Mouse (Mus musculus) megakaryocyte-erythroid progenitor cell, adult 5-6 weeks (primary cell): Measurements from ENCODE around the gene Pim3. TPM values are rescaled to one million over a fixed set of nuclear protein-coding genes. Genes with fewer than 3 reads are reported as not detected.

Experiments
- ATAC-seq: replicated peaks from 2 replicates; pipeline ENCODE4 v1.8.0; 2016; ENCODE audit warnings: mild to moderate bottlenecking, inconsistent platforms; ENCODE audit not compliant: severe bottlenecking, poor library complexity, low FRiP score, low TSS enrichment
- total RNA-seq, 2 experiments: library from RNA; stranded (forward) in 1 of 2; stranded (reverse) in 1 of 2; fragments of 200-1000, 215-1000 nt in 1 of 2; fragments of >200 nt in 1 of 2; fragmentation: Nextera tagmentation in 1 of 2; gene quantifications; 2 replicates each; pipeline ENCODE4 v1.2.3; 2014 to 2017

Pim3 gene
- total RNA-seq, 2 experiments from 2014 or later, result 5.5 to 6.4 TPM

DNA sequence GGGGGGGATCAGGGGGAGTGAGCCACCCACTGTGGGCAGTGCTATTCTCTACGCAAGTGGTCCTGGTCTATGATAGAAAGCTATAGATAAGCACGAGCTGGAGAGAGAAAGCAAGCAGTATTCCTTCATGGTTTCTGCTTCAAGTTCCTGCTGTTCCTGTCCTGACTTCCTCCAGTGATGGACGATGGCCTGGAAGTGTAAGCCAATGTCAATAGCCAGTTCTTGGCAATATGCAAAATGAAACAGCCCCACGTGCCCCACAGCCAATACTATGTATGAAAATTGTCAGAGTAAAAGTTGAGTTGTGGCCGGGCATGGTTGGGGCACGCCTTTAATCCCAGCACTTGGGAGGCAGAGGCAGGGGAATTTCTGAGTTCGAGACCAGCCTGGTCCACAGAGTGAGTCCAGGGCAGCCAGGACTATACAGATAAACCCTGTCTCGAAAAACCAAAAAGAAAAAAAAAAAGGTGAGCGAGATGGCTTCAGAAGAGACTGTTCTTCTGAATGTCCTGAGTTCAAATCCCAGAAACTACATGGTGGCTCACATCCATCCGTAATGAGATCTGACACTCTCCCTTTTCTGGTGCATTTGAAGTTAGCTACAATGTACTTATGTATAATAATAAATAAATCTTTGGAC lies 34.5 kb downstream of the Pim3 start:
- no peak for ATAC-seq

- no peak for ATAC-seq
These were observed 40.4 kb downstream of the Pim3 start for GRCm38 (mm10) chr15:88902200-88902875.

DNA sequence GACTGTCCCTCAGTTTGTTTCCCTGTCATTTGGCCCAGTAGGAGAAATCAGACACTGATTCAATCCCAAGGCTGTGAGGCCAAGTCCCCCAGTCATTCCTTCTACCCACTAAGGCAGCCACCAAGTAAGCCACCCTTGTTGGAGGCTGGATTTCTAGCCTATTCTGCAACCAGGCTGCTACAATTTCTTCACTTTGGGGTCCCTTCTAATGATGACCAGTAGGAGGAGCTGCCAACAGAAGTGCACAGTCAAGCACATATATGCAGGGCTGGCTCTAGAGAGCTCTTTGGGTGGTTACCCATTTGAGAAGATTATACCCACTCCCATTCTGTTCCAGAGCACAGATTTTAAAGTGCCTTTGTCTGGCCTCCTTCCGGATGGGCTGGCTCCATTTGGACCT lies 41.1 kb downstream of the Pim3 start:
- no peak for ATAC-seq

DNA sequence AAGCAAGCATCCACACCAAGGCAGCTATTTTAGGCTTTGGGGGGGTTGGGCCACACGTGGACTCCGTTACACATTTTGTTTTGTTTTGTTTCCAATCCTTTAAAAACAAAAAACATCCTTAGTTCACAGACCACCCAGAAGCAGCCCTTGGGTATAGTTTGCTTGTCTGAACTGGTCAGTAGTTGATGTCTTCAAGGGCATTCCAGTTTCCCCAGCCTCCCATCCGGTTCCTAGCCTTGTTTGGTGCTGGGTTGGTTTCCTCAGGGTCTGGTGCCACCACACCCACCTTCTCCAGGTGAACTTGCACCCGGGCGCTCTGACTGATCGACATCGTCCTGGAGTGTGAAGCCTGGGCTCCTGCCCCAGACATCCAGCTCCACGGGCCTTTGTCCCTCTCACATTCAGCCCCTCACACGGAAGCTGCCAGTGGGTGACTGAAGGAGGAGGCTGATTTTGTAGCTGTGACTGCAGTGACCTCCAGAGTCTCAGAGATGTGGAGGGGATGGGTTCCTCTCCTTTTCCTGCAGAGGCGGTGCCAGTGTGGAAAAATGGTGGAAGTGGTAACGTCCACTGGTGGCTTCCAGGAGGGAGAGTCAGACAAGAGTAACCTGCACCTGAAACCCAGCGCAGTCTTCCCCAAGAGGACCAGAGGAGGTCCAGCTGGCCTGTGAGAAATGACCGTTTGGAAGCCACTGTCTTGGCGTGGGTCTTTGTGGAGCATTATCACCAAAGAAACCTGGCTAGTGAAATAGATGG lies 42.2 kb downstream of the Pim3 start:
- ATAC-seq, result no peak

DNA sequence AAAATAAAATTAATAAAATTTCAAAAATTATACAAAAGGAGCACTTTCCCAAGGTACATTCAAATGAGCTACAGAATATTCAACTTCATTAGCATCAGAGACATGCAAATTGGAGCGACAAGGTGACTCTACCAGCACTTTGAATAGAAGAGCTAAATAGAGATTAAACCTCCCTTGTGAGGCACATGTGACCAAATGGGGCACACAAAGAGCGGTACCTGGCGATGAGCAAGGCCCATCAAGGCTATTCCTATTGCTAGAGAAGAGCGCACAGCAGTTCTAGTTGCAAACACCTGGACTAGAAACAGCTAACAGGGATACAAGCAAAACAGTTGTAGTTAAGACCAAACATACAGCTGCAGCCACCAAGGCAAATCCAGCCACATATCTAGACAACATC lies 44.4 kb downstream of the Pim3 start:
- no peak for ATAC-seq

GRCm38 (mm10) chr15:88915046-88915445 lies 53.1 kb downstream of the Pim3 start:
- ATAC-seq, result no peak

Other genes starting within 250 kb of the Pim3 start
- gene Brd1, start 128.0 kb upstream of the Pim3 start, total RNA-seq (2014; fragmentation: Nextera tagmentation), result 32.7 and 46.8 TPM in 2 replicates
- 36.2 and 39.6 TPM in 2 replicates for gene Brd1, start 128.0 kb upstream of the Pim3 start, total RNA-seq (2017)
- gene Zbed4, start 110.5 kb upstream of the Pim3 start, total RNA-seq (2014; fragmentation: Nextera tagmentation), result 39.2 and 48.2 TPM in 2 replicates
- gene Zbed4, start 110.5 kb upstream of the Pim3 start, total RNA-seq (2017), result 36.1 and 38.3 TPM in 2 replicates
- gene Alg12, start 42.9 kb upstream of the Pim3 start, total RNA-seq (2014; fragmentation: Nextera tagmentation), result 2.8 and 8.3 TPM in 2 replicates
- 3.3 and 5.2 TPM in 2 replicates for gene Alg12, start 42.9 kb upstream of the Pim3 start, total RNA-seq (2017)
- gene Creld2, start 42.5 kb upstream of the Pim3 start, total RNA-seq (2014; fragmentation: Nextera tagmentation), result 24.8 and 29.7 TPM in 2 replicates
- 47.8 and 50.9 TPM in 2 replicates for gene Creld2, start 42.5 kb upstream of the Pim3 start, total RNA-seq (2017)
- not detected in 2 replicates for gene Ttll8, start 92.2 kb downstream of the Pim3 start, total RNA-seq (2014; fragmentation: Nextera tagmentation)
- not detected in 2 replicates for gene Ttll8, start 92.2 kb downstream of the Pim3 start, total RNA-seq (2017)
- gene Mlc1, start 116.8 kb downstream of the Pim3 start, total RNA-seq (2014; fragmentation: Nextera tagmentation), result not detected in 2 replicates
- gene Mlc1, start 116.8 kb downstream of the Pim3 start, total RNA-seq (2017), result not detected in 2 replicates
- gene Mov10l1, start 120.7 kb downstream of the Pim3 start, total RNA-seq (2014; fragmentation: Nextera tagmentation), result not detected in 2 replicates
- not detected in 2 replicates for gene Mov10l1, start 120.7 kb downstream of the Pim3 start, total RNA-seq (2017)
- gene Panx2, start 197.5 kb downstream of the Pim3 start, total RNA-seq (2014; fragmentation: Nextera tagmentation), result not detected in 2 replicates
- gene Panx2, start 197.5 kb downstream of the Pim3 start, total RNA-seq (2017), result not detected in 2 replicates
- gene Trabd, start 212.9 kb downstream of the Pim3 start, total RNA-seq (2014; fragmentation: Nextera tagmentation), result 15.8 and 26.3 TPM in 2 replicates
- 11.9 and 17.5 TPM in 2 replicates for gene Trabd, start 212.9 kb downstream of the Pim3 start, total RNA-seq (2017)
- 15.3 and 20.8 TPM in 2 replicates for gene Selenoo, start 226.9 kb downstream of the Pim3 start, total RNA-seq (2014; fragmentation: Nextera tagmentation)
- gene Selenoo, start 226.9 kb downstream of the Pim3 start, total RNA-seq (2017), result 16.6 and 18.5 TPM in 2 replicates